Mouse (Mus musculus): ENCODE measurements around the gene Glrx.
"Not testable (repeated sequence)": the region's sequence is repeated elsewhere in the genome, so short reads cannot be mapped to it uniquely, and the experiment has no call there.

The Glrx gene

GRCm38 (mm10) chr13:75833499-75833898 is 6.2 kb upstream of the Glrx start:
- peak in 1 of 2 experiments; percentile 62 for DNase-seq (ENCODE audit: low spot score in 2 of 2)

- DNase-seq (ENCODE audit: low spot score in 2 of 2): no peak
Measured at GRCm38 (mm10) chr13:75835461-75835860, 4.2 kb upstream of the Glrx start.

- no peak for DNase-seq (ENCODE audit: low spot score in 2 of 2)
Measured at GRCm38 (mm10) chr13:75838506-75838905, 1.2 kb upstream of the Glrx start.

DNA sequence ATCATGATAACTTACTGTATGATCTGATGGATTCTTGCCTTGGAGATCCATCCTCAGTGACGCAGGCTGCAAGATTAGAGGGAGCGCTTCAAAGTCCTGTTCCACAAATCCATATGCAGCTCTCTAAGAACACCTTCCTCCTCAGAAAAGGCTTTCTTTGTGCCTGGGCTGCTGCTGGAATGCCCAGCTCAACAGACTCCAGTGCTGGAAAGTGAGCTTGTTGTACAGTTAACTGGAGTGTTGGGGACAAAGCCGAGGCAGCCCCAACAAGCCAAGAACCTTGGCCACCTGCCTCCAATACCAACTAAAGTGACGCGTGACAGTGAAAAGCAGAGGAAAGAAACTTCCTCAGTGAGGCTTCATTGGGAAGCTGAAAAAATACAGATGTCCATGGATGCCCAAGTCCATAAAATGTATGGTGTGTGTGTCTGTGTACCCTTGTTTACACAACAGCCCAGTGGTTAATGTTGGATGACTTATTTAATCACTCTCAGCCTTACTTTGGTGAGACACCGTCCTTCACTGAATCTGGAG is 1.2 kb downstream of the Glrx start:
- peak in 1 of 2 experiments; percentile 6 for DNase-seq (ENCODE audit: low spot score in 2 of 2)

DNA sequence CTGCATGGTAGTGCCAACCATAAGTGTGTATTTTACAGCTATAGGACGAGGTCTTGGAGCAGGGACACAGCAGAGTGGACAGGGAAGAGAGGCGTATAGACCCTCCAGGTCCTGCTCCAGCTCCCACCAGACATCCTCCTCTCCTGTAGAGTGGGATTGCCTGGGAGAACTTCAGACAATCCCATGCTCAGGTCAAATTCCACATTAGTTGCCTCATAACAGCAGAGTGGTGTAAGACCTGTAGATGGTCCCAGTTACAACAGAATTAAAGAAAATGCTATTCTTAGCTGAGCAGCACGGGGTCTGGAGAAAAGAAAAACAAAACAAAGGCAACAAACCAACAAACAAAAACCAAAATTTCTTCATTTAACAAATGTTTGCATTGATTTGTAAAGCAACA is 2.3 kb downstream of the Glrx start:
- no peak for DNase-seq (ENCODE audit: low spot score in 2 of 2)

DNA sequence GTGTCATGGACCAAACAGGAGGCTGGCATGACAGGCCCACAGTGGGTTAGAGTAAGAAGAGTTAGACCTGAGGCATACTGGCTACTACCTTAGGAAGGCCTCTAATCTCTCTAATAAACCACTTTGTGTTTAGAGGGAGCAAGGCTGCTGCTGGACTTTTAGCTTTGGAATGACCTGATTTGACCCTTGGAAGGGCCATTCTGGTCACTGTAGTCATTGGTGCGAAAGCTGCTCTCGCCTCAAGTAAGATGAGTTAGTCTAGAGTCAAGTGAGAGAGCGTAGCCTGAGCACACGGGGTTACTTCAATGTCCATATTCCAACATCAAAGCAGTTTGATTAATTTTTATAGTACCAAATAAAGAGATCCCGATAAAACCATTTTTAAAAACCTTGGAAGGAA is 3.7 kb downstream of the Glrx start:
- DNase-seq (ENCODE audit: low spot score in 2 of 2): no peak

- DNase-seq (ENCODE audit: low spot score in 2 of 2): no peak
Measured at GRCm38 (mm10) chr13:75843993-75844683, 4.5 kb downstream of the Glrx start.

GRCm38 (mm10) chr13:75844833-75845518 is 5.3 kb downstream of the Glrx start:
- DNase-seq (ENCODE audit: low spot score in 2 of 2): no peak

DNA sequence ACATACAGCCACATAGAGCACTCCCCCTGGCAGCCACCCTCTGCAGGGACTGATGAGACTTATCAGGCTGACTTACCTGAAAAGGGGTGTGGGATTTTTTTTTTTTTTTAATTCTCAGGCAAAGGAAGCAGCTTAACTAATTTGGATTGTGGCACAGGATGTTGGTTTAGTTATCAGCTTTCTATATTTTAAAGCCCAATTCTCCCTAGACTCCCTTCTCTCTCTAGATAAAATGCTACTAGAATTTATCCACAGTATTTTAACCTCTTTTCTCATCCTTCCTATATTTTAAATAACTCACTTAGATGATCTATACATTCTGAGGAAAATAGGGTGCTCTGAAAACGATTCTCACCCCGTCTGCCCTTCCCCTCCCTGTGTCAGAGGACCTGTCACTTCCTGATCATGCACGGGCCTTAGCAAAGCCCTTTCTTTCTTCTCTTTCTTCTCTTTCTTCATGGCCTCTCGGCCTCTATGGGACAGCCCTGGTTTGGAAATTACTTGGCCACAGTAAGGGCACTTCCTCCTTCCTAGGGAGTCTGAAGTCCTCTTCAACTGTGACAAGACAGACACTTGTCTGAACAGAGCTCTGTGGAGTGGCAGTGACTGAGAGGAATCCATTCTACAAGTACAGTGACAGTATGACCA is 6.0 kb downstream of the Glrx start:
- DNase-seq (ENCODE audit: low spot score in 2 of 2): no peak

- no peak for DNase-seq (ENCODE audit: low spot score in 2 of 2)
Measured at GRCm38 (mm10) chr13:75847027-75847426, 7.4 kb downstream of the Glrx start.

GRCm38 (mm10) chr13:75852027-75852426 is 12.4 kb downstream of the Glrx start:
- DNase-seq (ENCODE audit: low spot score in 2 of 2): no peak

DNA sequence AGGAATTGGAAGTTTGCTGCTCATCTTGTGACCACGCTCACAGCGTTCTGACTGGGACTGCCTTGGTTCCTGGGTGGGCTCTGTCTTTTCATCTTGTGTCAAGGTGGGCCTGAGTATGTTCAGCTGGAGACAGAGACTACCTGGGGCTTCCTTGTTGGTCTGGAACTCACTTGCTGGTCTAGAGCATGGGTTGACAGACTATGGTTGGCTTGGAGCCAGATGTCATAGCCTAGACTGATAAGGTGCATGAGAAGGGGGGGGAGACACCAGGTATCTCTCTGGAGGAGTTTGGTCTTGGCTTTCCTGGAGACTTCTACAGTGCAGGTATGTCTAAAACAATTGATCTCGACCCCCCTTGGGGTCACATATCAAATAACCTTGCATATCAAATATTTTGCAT is 13.4 kb downstream of the Glrx start:
- no peak for DNase-seq (ENCODE audit: low spot score in 2 of 2)

- no peak for DNase-seq (ENCODE audit: low spot score in 2 of 2)
Measured at GRCm38 (mm10) chr13:75859264-75859844, 19.7 kb downstream of the Glrx start.

DNA sequence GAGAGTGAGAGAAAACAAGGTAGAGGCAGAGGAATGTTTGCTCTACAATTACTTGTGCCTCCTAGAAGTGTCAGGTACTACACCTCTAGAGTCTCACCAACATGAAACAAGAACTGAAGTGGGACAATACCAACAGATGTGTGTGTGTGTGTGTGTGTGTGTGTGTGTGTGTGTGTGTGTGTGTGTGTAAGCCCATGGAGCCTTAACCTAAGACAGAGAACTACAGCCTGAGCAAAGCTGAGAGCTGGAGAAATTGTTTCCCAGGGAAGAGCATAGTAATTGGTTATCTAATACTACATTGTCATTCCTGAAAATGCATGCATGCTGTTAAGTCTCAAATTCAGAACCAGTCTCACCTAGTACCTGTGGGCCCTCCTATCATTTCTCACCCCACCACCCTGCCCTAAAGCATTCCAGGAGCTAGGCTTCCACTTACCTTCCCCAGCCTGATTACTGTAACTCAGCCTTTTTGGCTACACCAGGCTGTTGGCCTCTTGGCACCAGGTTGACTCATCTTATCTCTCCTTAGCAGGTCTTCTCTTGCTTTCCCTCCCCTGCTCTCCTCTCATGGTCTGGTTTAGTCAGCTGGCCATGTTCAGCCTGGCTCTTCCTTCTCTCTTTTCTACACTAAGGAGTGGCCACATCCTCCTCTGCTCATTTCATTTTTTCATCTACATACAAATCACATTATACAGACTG is 26.0 kb downstream of the Glrx start:
- DNase-seq (ENCODE audit: low spot score in 2 of 2): no peak

DNA sequence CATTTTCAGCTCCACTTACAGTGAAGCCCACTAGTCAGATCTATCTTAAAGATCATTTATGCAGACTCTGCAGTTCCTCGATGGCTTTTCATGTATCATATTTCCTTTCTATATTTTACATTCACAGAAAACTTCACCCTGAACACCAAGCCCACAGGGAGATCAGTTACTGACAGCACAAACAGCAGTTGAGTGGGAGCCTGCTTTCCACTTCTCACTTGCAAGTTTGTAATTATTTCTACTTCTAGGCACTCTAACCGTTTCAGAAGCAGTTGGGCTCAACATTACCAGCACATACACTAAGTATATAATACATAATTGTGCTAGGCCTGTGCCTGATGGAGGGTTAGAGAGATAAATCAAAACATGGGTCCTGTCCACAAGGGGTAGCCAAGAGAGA is 28.2 kb downstream of the Glrx start:
- DNase-seq (ENCODE audit: low spot score in 2 of 2): no peak

DNA sequence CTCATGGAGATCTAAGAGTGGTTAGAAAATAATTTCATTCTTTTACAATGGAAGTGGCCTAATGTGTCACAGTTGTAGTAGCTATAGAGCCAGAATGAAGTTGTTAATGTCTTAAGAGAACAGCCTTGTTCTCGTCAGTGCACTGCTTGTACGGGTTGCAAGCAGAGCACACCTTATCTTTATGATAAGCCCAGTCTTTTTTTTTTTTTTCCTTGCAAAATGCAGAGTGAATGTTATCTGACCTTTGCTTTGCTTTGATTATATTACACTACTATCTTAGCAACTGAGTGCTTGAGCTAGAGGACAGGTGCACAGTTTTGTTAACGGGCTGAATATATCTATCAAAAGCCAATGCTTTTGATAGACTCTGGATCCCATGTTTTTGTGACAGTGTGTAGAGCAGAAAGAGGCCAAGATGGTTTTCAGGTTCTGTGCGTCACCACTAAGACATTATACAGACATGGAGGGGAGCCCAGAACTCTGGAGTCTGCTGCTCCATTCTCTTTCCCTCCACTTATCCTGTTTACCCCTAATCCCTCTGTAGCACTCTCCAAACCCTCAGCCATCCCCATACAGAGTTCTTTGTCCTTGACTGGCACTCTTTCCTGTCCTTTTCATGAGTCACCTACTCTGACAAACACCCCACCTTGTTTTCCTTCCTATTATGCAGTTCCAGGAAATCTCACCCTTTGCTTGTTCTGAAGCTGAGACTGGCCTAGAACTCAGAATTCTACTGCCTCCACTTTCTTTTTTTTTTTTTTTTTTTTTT is 35.1 kb downstream of the Glrx start:
- DNase-seq (ENCODE audit: low spot score in 2 of 2): no peak

DNA sequence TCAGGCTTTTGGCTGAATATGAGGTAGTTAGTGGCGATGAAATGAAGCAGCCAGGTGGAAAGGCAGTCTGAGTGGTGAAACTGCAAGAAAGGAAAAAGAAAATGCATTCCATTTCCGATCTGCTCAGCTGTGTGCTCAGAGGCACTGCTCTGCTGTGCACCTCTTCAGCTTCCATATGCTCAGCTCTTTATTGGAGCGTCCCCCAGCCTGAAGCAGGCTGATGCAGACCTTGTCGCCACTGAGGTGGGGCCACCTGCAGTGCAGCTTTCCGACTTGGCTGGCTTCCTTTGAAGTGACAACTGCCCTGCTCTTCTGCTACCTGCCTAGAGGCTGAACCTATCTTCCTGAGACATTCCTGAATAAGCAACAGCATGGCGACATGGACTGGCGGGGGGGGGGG is 36.5 kb downstream of the Glrx start:
- not testable (repeated sequence) for DNase-seq (ENCODE audit: low spot score in 2 of 2)

DNA sequence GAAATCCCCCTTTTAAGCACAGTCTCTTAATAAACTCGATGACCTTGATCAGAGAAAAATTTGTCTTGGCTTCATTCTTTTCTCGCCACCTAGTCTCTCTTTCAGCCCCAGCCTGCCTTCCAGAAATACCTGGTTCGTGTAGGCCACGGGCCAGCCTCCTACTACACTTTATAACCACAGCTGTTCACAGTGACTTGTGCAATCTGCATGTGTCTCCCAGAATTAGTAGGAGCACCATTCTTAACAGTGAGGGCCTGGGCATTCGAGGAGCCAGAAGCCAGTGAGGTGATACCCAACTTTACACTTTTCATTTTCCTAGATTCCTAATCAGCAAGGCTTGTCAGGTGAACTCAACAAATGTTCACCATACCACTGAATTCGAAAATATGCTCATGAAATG is 36.9 kb downstream of the Glrx start:
- DNase-seq (ENCODE audit: low spot score in 2 of 2): no peak

- peak in 1 of 2 experiments; percentile 56 for DNase-seq (ENCODE audit: low spot score in 2 of 2)
Measured at GRCm38 (mm10) chr13:75877907-75878306, 38.2 kb downstream of the Glrx start.

GRCm38 (mm10) chr13:75879756-75880155 is 40.1 kb downstream of the Glrx start:
- no peak for DNase-seq (ENCODE audit: low spot score in 2 of 2)

DNA sequence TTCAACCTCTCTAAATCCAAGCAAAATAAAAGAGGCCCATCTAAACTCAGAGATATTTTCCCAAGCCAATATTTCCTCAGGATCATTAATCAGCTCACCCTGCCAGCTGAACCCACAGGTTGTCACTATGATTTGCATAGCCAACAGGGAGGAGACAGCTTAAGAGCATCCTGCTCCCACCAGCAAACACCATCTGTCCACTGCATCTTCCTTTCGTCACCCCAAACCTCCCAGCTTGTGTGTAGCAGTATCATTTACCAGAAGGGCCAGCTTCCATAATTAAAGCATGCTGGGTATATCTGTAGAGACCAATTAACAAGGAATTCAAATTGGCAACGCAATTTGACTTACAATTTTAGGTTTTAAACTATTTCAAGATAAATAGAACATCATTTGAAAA is 40.8 kb downstream of the Glrx start:
- DNase-seq (ENCODE audit: low spot score in 2 of 2): no peak

Measured in cerebellum, postnatal 4 days (tissue).